Mouse (Mus musculus) testis, adult 2 months (tissue): Measurements from ENCODE around the gene E2f7. TPM values are rescaled to one million over a fixed set of nuclear protein-coding genes. Genes with fewer than 3 reads are reported as not detected.
"Not testable (repeated sequence)": the region's sequence is repeated elsewhere in the genome, so short reads cannot be mapped to it uniquely, and the experiment has no call there.

ENCODE experiments used
- H3K27ac ChIP-seq: fragments of 200-500 bp; 2 replicates; pipeline ENCODE4 v1.5.1; 2012; ENCODE audit warnings: low read depth, low read length; ENCODE audit not compliant: control insufficient read depth, insufficient read depth
- H3K27me3 ChIP-seq: fragments of 200-500 bp; 2 replicates; pipeline ENCODE4 v1.6.1; 2012; ENCODE audit warnings: mild to moderate bottlenecking, low read length, moderate library complexity; ENCODE audit not compliant: control insufficient read depth, insufficient read depth
- H3K36me3 ChIP-seq: fragments of 200-500 bp; 2 replicates; pipeline ENCODE4 v1.6.1; 2012; ENCODE audit warnings: mild to moderate bottlenecking, low read length; ENCODE audit not compliant: control insufficient read depth, insufficient read depth
- H3K4me1 ChIP-seq: fragments of 200-500 bp; 2 replicates; pipeline ENCODE4 v1.6.1; 2012; ENCODE audit warnings: low read length; ENCODE audit not compliant: control insufficient read depth, insufficient read depth
- H3K4me3 ChIP-seq: fragments of 200-500 bp; 2 replicates; pipeline ENCODE4 v1.5.1; 2012; ENCODE audit warnings: low read depth, mild to moderate bottlenecking, low read length, moderate library complexity, mixed read lengths; ENCODE audit not compliant: control insufficient read depth
- CTCF ChIP-seq: fragments of 200-500 bp; IDR thresholded peaks from 2 replicates; pipeline ENCODE4 v1.5.1; 2012; ENCODE audit warnings: low read depth, mild to moderate bottlenecking, inconsistent platforms, low read length, moderate library complexity; ENCODE audit not compliant: control insufficient read depth, insufficient read depth, insufficient replicate concordance
- POLR2A ChIP-seq: fragments of 200-500 bp; IDR thresholded peaks from 2 replicates; pipeline ENCODE4 v1.6.1; 2012; ENCODE audit warnings: low read depth, mild to moderate bottlenecking, inconsistent platforms, low read length, moderate library complexity; ENCODE audit not compliant: control insufficient read depth
- polyA plus RNA-seq: library from polyadenylated mRNA; depleted of rRNA; stranded (reverse); fragments of >200 nt; gene quantifications from 2 replicates; pipeline ENCODE4 v1.2.3, GENCODE M21; 2012

The E2f7 gene
- polyA plus RNA-seq, 1 experiment: 1.7 TPM

- Histone ChIP-seq H3K27me3 (no peaks in the 10 kb centered on the region), H3K4me3 (no peak overlapping the region), H3K4me1 (no peaks in the 10 kb centered on the region; the same call in 1 of the 2 replicates), H3K36me3 (no peaks in the 10 kb centered on the region), H3K27ac (no peak overlapping the region)
- TF ChIP-seq POLR2A (no peak), CTCF (no peak)
Observed at GRCm38 (mm10) chr10:110756271-110756793, 11.1 kb downstream of the E2f7 start.

GRCm38 (mm10) chr10:110760552-110760951, 15.3 kb downstream of the E2f7 start:
- not testable (repeated sequence) for H3K4me1 ChIP-seq, H3K27me3 ChIP-seq, H3K4me3 ChIP-seq, H3K27ac ChIP-seq, H3K36me3 ChIP-seq
- peak; percentile 14; the same call in 1 of the 2 replicates for TF ChIP-seq CTCF

DNA sequence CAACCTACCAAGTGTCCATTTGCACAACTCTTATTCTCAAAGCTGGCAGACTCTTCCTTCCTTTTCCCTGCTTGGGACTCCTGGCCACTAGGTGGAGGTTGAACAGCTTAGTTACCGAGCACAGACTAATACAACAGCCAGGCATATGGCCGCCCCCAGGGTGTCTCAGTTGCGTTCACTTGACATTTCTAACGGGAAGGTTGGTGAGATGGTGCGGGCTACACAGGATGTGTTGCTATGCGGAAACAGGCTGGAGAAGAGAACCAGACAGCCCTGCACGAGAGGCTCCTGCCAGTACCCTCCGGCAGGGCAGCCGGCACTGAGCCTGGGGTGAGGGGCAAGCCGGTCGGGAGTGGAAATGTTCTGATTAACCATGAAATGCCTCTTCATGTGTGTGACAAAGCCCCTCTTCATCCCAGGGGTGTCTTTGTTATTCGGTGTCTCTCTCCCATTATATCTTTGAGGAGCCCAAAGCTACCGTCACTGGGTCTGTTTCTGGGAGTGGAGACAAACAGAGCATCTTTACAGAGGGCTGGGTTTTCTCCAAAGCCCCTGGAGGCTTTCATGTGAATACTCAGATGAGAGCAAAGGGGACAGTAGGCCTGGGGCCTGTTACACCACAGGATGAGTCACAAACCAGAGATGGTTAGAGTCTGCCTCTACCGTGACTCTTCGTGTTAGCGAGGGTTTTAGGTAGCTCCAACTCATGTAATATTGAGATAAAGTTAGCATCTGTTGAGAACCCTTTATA, 17.1 kb downstream of the E2f7 start:
- Histone ChIP-seq H3K4me3 (no peak overlapping the region), H3K27ac (no peak overlapping the region), H3K27me3 (no peaks in the 10 kb centered on the region), H3K4me1 (no peaks in the 10 kb centered on the region; the same call in 1 of the 2 replicates), H3K36me3 (no peaks in the 10 kb centered on the region)
- TF ChIP-seq CTCF (no peak), POLR2A (no peak)

GRCm38 (mm10) chr10:110763416-110763815, 18.2 kb downstream of the E2f7 start:
- Histone ChIP-seq H3K4me1 (no peaks in the 10 kb centered on the region; the same call in 1 of the 2 replicates), H3K4me3 (no peak overlapping the region), H3K27ac (no peak overlapping the region), H3K36me3 (no peaks in the 10 kb centered on the region), H3K27me3 (no peaks in the 10 kb centered on the region)
- TF ChIP-seq POLR2A: no peak
- no peak for TF ChIP-seq CTCF

DNA sequence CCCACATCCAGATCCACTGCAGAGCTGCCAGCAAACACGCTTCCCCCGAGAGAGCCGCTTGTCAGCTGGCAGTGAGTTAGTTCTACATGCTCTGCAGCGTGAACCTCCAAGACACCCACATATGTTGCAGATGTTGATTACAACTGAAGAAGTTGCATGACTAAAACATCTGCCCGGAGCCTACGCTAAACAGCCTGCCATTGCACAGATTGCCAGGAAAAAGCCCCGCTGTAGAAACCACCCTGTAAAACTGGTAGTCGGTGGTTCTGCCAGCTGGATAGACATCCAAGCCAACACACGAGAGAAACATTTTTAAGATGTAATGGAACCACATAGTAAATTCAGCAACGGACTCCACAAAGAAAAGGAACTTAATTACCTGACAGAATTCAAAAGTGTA, 24.3 kb downstream of the E2f7 start:
- Histone ChIP-seq H3K36me3 (no peaks in the 10 kb centered on the region), H3K27ac (no peak overlapping the region), H3K4me1 (no peaks in the 10 kb centered on the region), H3K4me3 (no peak overlapping the region), H3K27me3 (no peaks in the 10 kb centered on the region)
- no peak for TF ChIP-seq CTCF
- no peak for TF ChIP-seq POLR2A

DNA sequence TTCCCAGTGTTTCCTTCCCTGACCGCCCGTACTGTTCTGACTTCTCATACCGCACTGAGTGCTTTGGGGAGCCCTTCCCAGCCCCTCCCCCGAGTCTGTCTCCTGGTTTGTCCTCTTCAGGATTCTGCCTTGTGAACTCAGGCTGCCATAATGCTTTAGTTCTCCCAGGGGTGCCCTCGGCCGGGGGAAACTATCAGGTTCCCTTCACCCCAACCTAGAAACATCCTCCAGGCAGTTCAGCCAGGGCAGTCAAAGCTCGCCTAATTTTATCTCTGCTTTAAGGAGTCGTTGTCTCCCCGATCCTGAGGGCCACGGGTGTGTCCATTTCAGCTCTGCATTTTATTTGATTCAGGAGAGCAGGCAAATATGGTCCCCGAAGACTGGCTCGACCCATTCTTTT, 28.0 kb downstream of the E2f7 start:
- Histone ChIP-seq H3K27ac (no peak overlapping the region), H3K36me3 (no peaks in the 10 kb centered on the region)

GRCm38 (mm10) chr10:110773878-110774277, 28.6 kb downstream of the E2f7 start:
- Histone ChIP-seq H3K4me1 (no peaks in the 10 kb centered on the region), H3K36me3 (no peaks in the 10 kb centered on the region), H3K27ac (no peak overlapping the region), H3K4me3 (no peak overlapping the region), H3K27me3 (no peaks in the 10 kb centered on the region)
- TF ChIP-seq POLR2A (no peak), CTCF (no peak)

More for the DNA sequence above, 28.0 kb downstream of the E2f7 start:
- TF ChIP-seq POLR2A (no peak), CTCF (no peak)
- H3K27me3 ChIP-seq: no peaks in the 10 kb centered on the region
- no peaks in the 10 kb centered on the region for H3K4me1 ChIP-seq
- H3K4me3 ChIP-seq: no peak overlapping the region
